Mouse (Mus musculus): ENCODE measurements around the gene Armh4. TPM values are rescaled to one million over a fixed set of nuclear protein-coding genes. Genes with fewer than 3 reads are reported as not detected.
"Not testable (repeated sequence)": the region's sequence is repeated elsewhere in the genome, so short reads cannot be mapped to it uniquely, and the experiment has no call there.

The Armh4 gene
- polyA plus RNA-seq, 1 experiment, result 3.8 TPM

GRCm38 (mm10) chr14:49785793-49786192 is 2.6 kb upstream of the Armh4 start:
- no peak for TF ChIP-seq POLR2A (IDR thresholded peaks at IDR 0.05; ENCODE audit: low read depth, low read length)
- peak; percentile 48; the same call in 1 of the 2 replicates for TF ChIP-seq CTCF (IDR thresholded peaks at IDR 0.05; ENCODE audit: borderline replicate concordance, insufficient read depth, low read length)
- Histone ChIP-seq H3K27ac (ENCODE audit: insufficient read depth, low read length) (no peak overlapping the region), H3K4me3 (ENCODE audit: insufficient read depth, low read length) (no peak overlapping the region), H3K4me1 (ENCODE audit: control insufficient read depth, insufficient read depth, low read length) (no peaks in the 10 kb centered on the region)

GRCm38 (mm10) chr14:49783866-49784265 is 683 bp upstream of the Armh4 start:
- no peak overlapping the region for H3K27ac ChIP-seq (ENCODE audit: insufficient read depth, low read length)
- TF ChIP-seq POLR2A (IDR thresholded peaks at IDR 0.05; ENCODE audit: low read depth, low read length), result no peak
- TF ChIP-seq CTCF (IDR thresholded peaks at IDR 0.05; ENCODE audit: borderline replicate concordance, insufficient read depth, low read length), result no peak
- no peak overlapping the region for H3K4me3 ChIP-seq (ENCODE audit: insufficient read depth, low read length)
- H3K4me1 ChIP-seq (ENCODE audit: control insufficient read depth, insufficient read depth, low read length), result no peaks in the 10 kb centered on the region

- Histone ChIP-seq H3K4me3 (ENCODE audit: insufficient read depth, low read length) (no peak overlapping the region), H3K27ac (ENCODE audit: insufficient read depth, low read length) (no peak overlapping the region), H3K4me1 (ENCODE audit: control insufficient read depth, insufficient read depth, low read length) (no peaks in the 10 kb centered on the region)
- TF ChIP-seq CTCF (IDR thresholded peaks at IDR 0.05; ENCODE audit: borderline replicate concordance, insufficient read depth, low read length) (no peak), POLR2A (IDR thresholded peaks at IDR 0.05; ENCODE audit: low read depth, low read length) (no peak)
These were observed 2.8 kb downstream of the Armh4 start for GRCm38 (mm10) chr14:49780416-49780815.

- H3K4me1 ChIP-seq (ENCODE audit: control insufficient read depth, insufficient read depth, low read length); H3K4me3 ChIP-seq (ENCODE audit: insufficient read depth, low read length); H3K27ac ChIP-seq (ENCODE audit: insufficient read depth, low read length): not testable (repeated sequence)
These were observed 5.6 kb downstream of the Armh4 start for GRCm38 (mm10) chr14:49777539-49777938.

- Histone ChIP-seq H3K4me1 (ENCODE audit: control insufficient read depth, insufficient read depth, low read length) (no peaks in the 10 kb centered on the region), H3K4me3 (ENCODE audit: insufficient read depth, low read length) (no peak overlapping the region), H3K27ac (ENCODE audit: insufficient read depth, low read length) (no peak overlapping the region)
- no peak for TF ChIP-seq CTCF (IDR thresholded peaks at IDR 0.05; ENCODE audit: borderline replicate concordance, insufficient read depth, low read length)
- no peak for TF ChIP-seq POLR2A (IDR thresholded peaks at IDR 0.05; ENCODE audit: low read depth, low read length)
These were observed 11.4 kb downstream of the Armh4 start for GRCm38 (mm10) chr14:49771746-49772145.

GRCm38 (mm10) chr14:49766601-49767000 is 16.6 kb downstream of the Armh4 start:
- H3K4me3 ChIP-seq (ENCODE audit: insufficient read depth, low read length), result no peak overlapping the region
- H3K4me1 ChIP-seq (ENCODE audit: control insufficient read depth, insufficient read depth, low read length), result no peaks in the 10 kb centered on the region
- no peak overlapping the region for H3K27ac ChIP-seq (ENCODE audit: insufficient read depth, low read length)
- TF ChIP-seq POLR2A (IDR thresholded peaks at IDR 0.05; ENCODE audit: low read depth, low read length), result no peak
- TF ChIP-seq CTCF (IDR thresholded peaks at IDR 0.05; ENCODE audit: borderline replicate concordance, insufficient read depth, low read length), result no peak

GRCm38 (mm10) chr14:49755845-49756244 is 27.3 kb downstream of the Armh4 start:
- Histone ChIP-seq H3K4me3 (ENCODE audit: insufficient read depth, low read length) (no peak overlapping the region), H3K27ac (ENCODE audit: insufficient read depth, low read length) (no peak overlapping the region), H3K4me1 (ENCODE audit: control insufficient read depth, insufficient read depth, low read length) (no peaks in the 10 kb centered on the region)
- TF ChIP-seq POLR2A (IDR thresholded peaks at IDR 0.05; ENCODE audit: low read depth, low read length), result no peak
- TF ChIP-seq CTCF (IDR thresholded peaks at IDR 0.05; ENCODE audit: borderline replicate concordance, insufficient read depth, low read length), result no peak

GRCm38 (mm10) chr14:49752614-49753013 is 30.6 kb downstream of the Armh4 start:
- Histone ChIP-seq H3K27ac (ENCODE audit: insufficient read depth, low read length) (no peak overlapping the region), H3K4me3 (ENCODE audit: insufficient read depth, low read length) (no peak overlapping the region), H3K4me1 (ENCODE audit: control insufficient read depth, insufficient read depth, low read length) (no peaks in the 10 kb centered on the region)
- no peak for TF ChIP-seq CTCF (IDR thresholded peaks at IDR 0.05; ENCODE audit: borderline replicate concordance, insufficient read depth, low read length)
- no peak for TF ChIP-seq POLR2A (IDR thresholded peaks at IDR 0.05; ENCODE audit: low read depth, low read length)

GRCm38 (mm10) chr14:49745874-49746273 is 37.3 kb downstream of the Armh4 start:
- Histone ChIP-seq H3K4me1 (ENCODE audit: control insufficient read depth, insufficient read depth, low read length) (no peaks in the 10 kb centered on the region), H3K27ac (ENCODE audit: insufficient read depth, low read length) (no peak overlapping the region), H3K4me3 (ENCODE audit: insufficient read depth, low read length) (no peak overlapping the region)
- TF ChIP-seq CTCF (IDR thresholded peaks at IDR 0.05; ENCODE audit: borderline replicate concordance, insufficient read depth, low read length) (no peak), POLR2A (IDR thresholded peaks at IDR 0.05; ENCODE audit: low read depth, low read length) (no peak)

GRCm38 (mm10) chr14:49743946-49744526 is 39.1 kb downstream of the Armh4 start:
- no peak for TF ChIP-seq POLR2A (IDR thresholded peaks at IDR 0.05; ENCODE audit: low read depth, low read length)
- TF ChIP-seq CTCF (IDR thresholded peaks at IDR 0.05; ENCODE audit: borderline replicate concordance, insufficient read depth, low read length), result no peak
- H3K27ac ChIP-seq (ENCODE audit: insufficient read depth, low read length), result no peak overlapping the region
- no peak overlapping the region for H3K4me3 ChIP-seq (ENCODE audit: insufficient read depth, low read length)
- no peaks in the 10 kb centered on the region for H3K4me1 ChIP-seq (ENCODE audit: control insufficient read depth, insufficient read depth, low read length)

GRCm38 (mm10) chr14:49739328-49739727 is 43.9 kb downstream of the Armh4 start:
- no peak overlapping the region for H3K27ac ChIP-seq (ENCODE audit: insufficient read depth, low read length)
- TF ChIP-seq CTCF (IDR thresholded peaks at IDR 0.05; ENCODE audit: borderline replicate concordance, insufficient read depth, low read length) (no peak), POLR2A (IDR thresholded peaks at IDR 0.05; ENCODE audit: low read depth, low read length) (no peak)
- H3K4me3 ChIP-seq (ENCODE audit: insufficient read depth, low read length), result no peak overlapping the region
- H3K4me1 ChIP-seq (ENCODE audit: control insufficient read depth, insufficient read depth, low read length), result no peaks in the 10 kb centered on the region

Measured in embryonic fibroblast, embryonic 13.5 days (primary cell).